In genomic region chr1:166735545-166735944, GRCm38 (mm10) we compare ENCODE assay signal across 25 mouse cellular contexts. TPM values are rescaled to one million over a fixed set of nuclear protein-coding genes. Genes with fewer than 3 reads are reported as not detected.
"Had no signal": no experiment of that assay in that cellular context is flagged by ENCODE, and none has a peak within 500 bp of the region (broad histone marks: within the 10 kb centered on the region; RNA-seq: fewer than 3 reads in every experiment).

No protein-coding gene starts in this region.

- DNase-seq: liver, embryonic 13.5 days; liver, postnatal 0 days; lung, adult 2 months; lung, postnatal 14 days; lung, postnatal 36 days; right cerebral cortex, postnatal 14 days; thymus, adult 2 months; thymus, postnatal 25 days; thymus, postnatal 4 days had no signal

- H3K36me3 ChIP-seq: liver, embryonic 13.5 days; liver, embryonic 15.5 days; lung, embryonic 15.5 days; midbrain, embryonic 12.5 days; neural tube, embryonic 12.5 days; stomach, embryonic 15.5 days had no signal

- ATAC-seq: liver, postnatal 0 days; lung, postnatal 0 days had no signal

- H3K9me3 ChIP-seq: liver, embryonic 13.5 days; liver, embryonic 15.5 days; lung, embryonic 15.5 days; megakaryocyte, embryonic 14.5 days; midbrain, embryonic 12.5 days; neural tube, embryonic 12.5 days; stomach, embryonic 15.5 days had no signal

- H3K9ac ChIP-seq: liver, embryonic 13.5 days; liver, embryonic 15.5 days; liver, postnatal 0 days; lung, embryonic 15.5 days; midbrain, embryonic 12.5 days; neural tube, embryonic 12.5 days; stomach, embryonic 15.5 days had no signal

- H3K4me2 ChIP-seq: liver, embryonic 13.5 days; liver, embryonic 15.5 days; lung, embryonic 15.5 days; midbrain, embryonic 12.5 days; neural tube, embryonic 12.5 days; stomach, embryonic 15.5 days had no signal

- H3K27me3 ChIP-seq: liver, embryonic 13.5 days; liver, embryonic 15.5 days; lung, embryonic 15.5 days; midbrain, embryonic 12.5 days; neural tube, embryonic 12.5 days; stomach, embryonic 15.5 days had no signal

- H3K4me3 ChIP-seq: liver, embryonic 13.5 days; liver, embryonic 15.5 days; lung, embryonic 15.5 days; megakaryocyte, embryonic 14.5 days; midbrain, embryonic 12.5 days; neural tube, embryonic 12.5 days; stomach, embryonic 15.5 days had no signal

- H3K27ac ChIP-seq: liver, embryonic 13.5 days; liver, embryonic 15.5 days; lung, embryonic 15.5 days; macrophage; midbrain, embryonic 12.5 days; neural tube, embryonic 12.5 days; stomach, embryonic 15.5 days; stomach, postnatal 0 days had no signal

- H3K4me1 ChIP-seq: liver, embryonic 13.5 days; liver, embryonic 15.5 days; lung, embryonic 15.5 days; midbrain, embryonic 12.5 days; neural tube, embryonic 12.5 days; stomach, embryonic 15.5 days had no signal

RNA-seq across cellular contexts. Expression of gene Fmo9, which starts 53.9 kb away (rescaled TPM):
- total RNA-seq: megakaryocyte progenitor cell, adult 5-6 weeks; monocyte, adult 5-6 weeks; neutrophil, adult 5-6 weeks had no signal
- polyA plus RNA-seq: liver, embryonic 13.5 days; liver, embryonic 15.5 days; liver, postnatal 0 days; lung, adult 2 months; lung, embryonic 15.5 days; lung, postnatal 0 days; macrophage; midbrain, embryonic 12.5 days; neural tube, embryonic 12.5 days; neural tube, embryonic 14.5 days; spleen, adult 2 months; stomach, embryonic 15.5 days; stomach, postnatal 0 days; testis, adult 2 months; thymus, adult 2 months; urinary bladder, adult 2 months had no signal
